Mouse (Mus musculus): ENCODE data around the gene Qser1. TPM values are rescaled to one million over a fixed set of nuclear protein-coding genes. Genes with fewer than 3 reads are reported as not detected.

The Qser1 gene
- polyA plus RNA-seq, 1 experiment = 7.9 TPM

- DNase-seq = no peak
- H3K27me3 ChIP-seq (ENCODE audit: control insufficient read depth, insufficient read depth, low read length) = no peaks in the 10 kb centered on the region
- 83% methylated on average over 3 of the region's 3 CpGs for WGBS
Observed at GRCm38 (mm10) chr2:104722021-104722420, 94.5 kb downstream of the Qser1 start.

GRCm38 (mm10) chr2:104717827-104718226 lies 98.7 kb downstream of the Qser1 start:
- H3K27ac ChIP-seq (ENCODE audit: insufficient read depth, low read length) = no peak overlapping the region
- DNase-seq = no peak
- no peak overlapping the region for H3K4me3 ChIP-seq (replicated peaks; ENCODE audit: insufficient read depth, low read depth, low read length)
- peaks cover 8% of the 10 kb centered on the region for H3K4me1 ChIP-seq (ENCODE audit: control insufficient read depth, insufficient read depth, low read length)
- 93% methylated on average over 4 of the region's 4 CpGs for WGBS
- no peak for TF ChIP-seq CTCF (IDR thresholded peaks at IDR 0.05; ENCODE audit: borderline replicate concordance, insufficient read depth, low read depth, low read length)
- TF ChIP-seq POLR2A (IDR thresholded peaks at IDR 0.05; ENCODE audit: borderline replicate concordance, insufficient read depth, low read length) = no peak
- no peaks in the 10 kb centered on the region for H3K27me3 ChIP-seq (ENCODE audit: control insufficient read depth, insufficient read depth, low read length)

More at GRCm38 (mm10) chr2:104722021-104722420, 94.5 kb downstream of the Qser1 start:
- TF ChIP-seq POLR2A (IDR thresholded peaks at IDR 0.05; ENCODE audit: borderline replicate concordance, insufficient read depth, low read length) (no peak), CTCF (IDR thresholded peaks at IDR 0.05; ENCODE audit: borderline replicate concordance, insufficient read depth, low read depth, low read length) (no peak)
- H3K27ac ChIP-seq (ENCODE audit: insufficient read depth, low read length) = no peak overlapping the region
- H3K4me3 ChIP-seq (replicated peaks; ENCODE audit: insufficient read depth, low read depth, low read length) = no peak overlapping the region
- H3K4me1 ChIP-seq (ENCODE audit: control insufficient read depth, insufficient read depth, low read length) = no peaks in the 10 kb centered on the region

DNA sequence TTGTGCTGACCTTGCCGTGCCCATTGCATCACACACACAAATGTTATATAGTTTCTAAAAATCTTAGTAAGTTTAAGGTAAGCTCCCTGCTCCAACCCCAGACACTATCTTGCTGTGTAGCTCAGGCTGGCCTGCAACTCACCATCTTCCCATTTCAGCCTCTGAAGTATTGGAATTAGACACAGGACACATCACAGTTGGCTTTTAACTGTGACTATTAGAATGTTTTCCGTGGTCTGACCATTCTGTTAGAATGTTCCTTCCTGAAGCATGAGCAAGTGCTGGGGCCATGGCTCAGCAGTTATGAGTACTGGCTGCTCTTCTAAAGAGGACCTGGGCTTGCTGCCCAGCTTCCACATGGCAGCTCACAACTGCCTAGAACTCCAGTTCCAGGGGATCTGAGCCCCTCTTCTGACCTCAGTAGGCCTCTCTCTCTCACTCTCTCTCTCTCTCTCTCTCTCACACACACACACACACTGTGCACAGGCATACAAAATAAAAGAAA lies 99.3 kb downstream of the Qser1 start:
- H3K27ac ChIP-seq (ENCODE audit: insufficient read depth, low read length) = no peak overlapping the region
- no peak for DNase-seq
- 58% methylated on average over 2 of the region's 2 CpGs for WGBS
- H3K27me3 ChIP-seq (ENCODE audit: control insufficient read depth, insufficient read depth, low read length) = no peaks in the 10 kb centered on the region
- H3K4me1 ChIP-seq (ENCODE audit: control insufficient read depth, insufficient read depth, low read length) = peaks cover 8% of the 10 kb centered on the region
- TF ChIP-seq POLR2A (IDR thresholded peaks at IDR 0.05; ENCODE audit: borderline replicate concordance, insufficient read depth, low read length) (no peak), CTCF (IDR thresholded peaks at IDR 0.05; ENCODE audit: borderline replicate concordance, insufficient read depth, low read depth, low read length) (no peak)
- no peak overlapping the region for H3K4me3 ChIP-seq (replicated peaks; ENCODE audit: insufficient read depth, low read depth, low read length)

DNA sequence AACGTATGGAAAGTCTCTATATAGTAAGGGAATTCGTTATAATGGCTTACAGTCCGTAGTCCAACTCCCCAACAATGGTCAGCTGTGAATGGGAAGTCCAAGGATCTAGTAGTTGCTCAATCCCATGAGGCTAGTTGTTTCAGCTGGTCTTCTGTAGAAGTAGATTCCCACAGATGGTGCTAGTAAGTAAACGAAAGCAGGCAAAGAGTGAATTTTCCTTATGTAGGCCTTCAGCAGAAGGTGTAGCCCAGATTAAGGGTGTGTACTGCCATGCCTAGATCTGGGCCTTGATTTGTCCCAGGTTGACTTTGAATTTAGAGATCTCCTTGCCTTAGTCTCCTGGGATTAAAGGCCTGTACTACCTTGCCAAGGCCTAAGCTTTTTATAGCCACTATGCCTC lies 100.3 kb downstream of the Qser1 start, which contains the start of gene Pin1rt1:
TSS of gene Pin1rt1 (minus strand) at position 101 of the 400 bp plus-strand sequence.
- no peaks in the 10 kb centered on the region for H3K27me3 ChIP-seq (ENCODE audit: control insufficient read depth, insufficient read depth, low read length)
- DNase-seq = no peak
- peaks cover 8% of the 10 kb centered on the region for H3K4me1 ChIP-seq (ENCODE audit: control insufficient read depth, insufficient read depth, low read length)
- no peak within 1 kb of the TSS for H3K27ac ChIP-seq (ENCODE audit: insufficient read depth, low read length)
- WGBS = 94% methylated on average over 4 of the region's 4 CpGs
- TF ChIP-seq CTCF (IDR thresholded peaks at IDR 0.05; ENCODE audit: borderline replicate concordance, insufficient read depth, low read depth, low read length) (no peak), POLR2A (IDR thresholded peaks at IDR 0.05; ENCODE audit: borderline replicate concordance, insufficient read depth, low read length) (no peak)
- H3K4me3 ChIP-seq (replicated peaks; ENCODE audit: insufficient read depth, low read depth, low read length) = no peak within 1 kb of the TSS

- WGBS = 10% methylated on average over 15 of the region's 15 CpGs
- H3K4me3 ChIP-seq (replicated peaks; ENCODE audit: insufficient read depth, low read depth, low read length) = peak overlapping the region; percentile 7
- peak overlapping the region; percentile 75 for H3K27ac ChIP-seq (ENCODE audit: insufficient read depth, low read length)
- peak; percentile 70 to 75 for DNase-seq
- peaks cover 8% of the 10 kb centered on the region for H3K4me1 ChIP-seq (ENCODE audit: control insufficient read depth, insufficient read depth, low read length)
- TF ChIP-seq POLR2A (IDR thresholded peaks at IDR 0.05; ENCODE audit: borderline replicate concordance, insufficient read depth, low read length) = no peak
- TF ChIP-seq CTCF (IDR thresholded peaks at IDR 0.05; ENCODE audit: borderline replicate concordance, insufficient read depth, low read depth, low read length) = no peak
- no peaks in the 10 kb centered on the region for H3K27me3 ChIP-seq (ENCODE audit: control insufficient read depth, insufficient read depth, low read length)
Observed at GRCm38 (mm10) chr2:104714254-104714691, 102.3 kb downstream of the Qser1 start.

DNA sequence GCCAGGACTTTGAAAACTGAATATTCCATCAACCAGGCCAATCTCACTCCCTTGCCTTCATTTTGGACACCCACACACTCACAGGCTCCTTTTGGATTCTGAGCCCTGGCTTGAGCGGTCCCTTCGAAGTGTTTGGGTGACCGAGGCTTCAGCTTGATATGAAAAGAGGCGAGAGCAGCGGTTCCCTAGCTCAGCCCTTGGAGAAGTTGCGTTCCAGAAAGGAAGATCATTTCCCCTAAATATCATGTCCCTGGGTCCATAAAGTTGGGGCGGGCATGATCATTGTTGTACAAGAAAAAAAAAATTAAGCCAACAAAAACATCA lies 104.1 kb downstream of the Qser1 start:
- H3K4me3 ChIP-seq (replicated peaks; ENCODE audit: insufficient read depth, low read depth, low read length) = peak overlapping the region; percentile 73
- no peaks in the 10 kb centered on the region for H3K27me3 ChIP-seq (ENCODE audit: control insufficient read depth, insufficient read depth, low read length)
- DNase-seq = no peak
- 3% methylated on average over 7 of the region's 7 CpGs for WGBS
- H3K27ac ChIP-seq (ENCODE audit: insufficient read depth, low read length) = peak overlapping the region; percentile 98
- no peak for TF ChIP-seq POLR2A (IDR thresholded peaks at IDR 0.05; ENCODE audit: borderline replicate concordance, insufficient read depth, low read length)
- no peak for TF ChIP-seq CTCF (IDR thresholded peaks at IDR 0.05; ENCODE audit: borderline replicate concordance, insufficient read depth, low read depth, low read length)
- H3K4me1 ChIP-seq (ENCODE audit: control insufficient read depth, insufficient read depth, low read length) = peaks cover 8% of the 10 kb centered on the region

DNA sequence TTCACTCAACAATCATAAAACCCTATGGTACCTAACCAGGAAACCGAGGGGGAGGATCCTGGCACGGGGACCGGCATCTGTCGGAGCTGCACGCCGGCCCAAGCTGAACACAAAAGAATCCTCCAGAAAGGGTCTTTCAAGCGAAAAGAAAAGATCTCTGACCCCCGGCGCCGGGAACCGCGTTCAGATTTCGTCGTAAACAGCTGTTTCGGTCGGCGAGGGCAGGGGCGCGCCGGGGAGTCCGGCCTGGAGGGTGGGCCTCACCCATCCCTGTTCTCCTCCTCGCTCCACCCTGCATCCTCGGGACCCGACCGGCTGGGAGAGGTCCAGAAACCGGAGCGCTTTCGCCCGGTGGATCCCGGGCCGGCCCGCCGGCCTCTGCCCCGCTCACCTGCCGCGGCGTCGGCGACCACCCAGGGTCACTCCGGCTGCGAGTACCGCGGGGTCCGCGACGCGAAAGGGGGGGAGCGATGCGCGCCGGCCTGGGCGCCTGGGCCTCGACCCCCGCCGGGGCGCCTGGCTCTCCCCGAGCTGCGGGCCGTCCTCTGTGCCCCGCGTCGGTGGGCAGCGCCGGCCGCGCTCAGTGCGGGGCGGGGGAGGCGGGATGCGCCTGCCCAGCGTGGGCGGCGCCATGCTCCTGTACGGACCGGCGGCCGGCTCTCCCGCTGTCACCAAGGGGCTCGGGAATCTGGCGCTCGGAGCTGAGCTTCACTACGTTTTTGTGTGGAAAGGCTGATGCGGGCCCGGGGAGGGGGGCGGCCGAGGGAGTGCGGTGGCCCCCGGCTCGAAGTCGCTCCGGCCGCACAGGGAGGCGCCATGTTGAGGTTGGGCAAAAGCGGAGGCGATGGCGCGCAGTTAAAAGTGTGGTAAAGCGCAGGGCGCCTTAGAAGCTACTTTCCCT lies 104.7 kb downstream of the Qser1 start, which contains the start of gene Tcp11l1:
TSS of gene Tcp11l1 (minus strand) at position 585 of the 901 bp plus-strand sequence.
- peak; percentile 74 to 84 for DNase-seq
- under 1% methylated on average over 97 of the region's 99 CpGs for WGBS
- peak; percentile 58; the same call in 1 of the 2 replicates for TF ChIP-seq POLR2A (IDR thresholded peaks at IDR 0.05; ENCODE audit: borderline replicate concordance, insufficient read depth, low read length)
- TF ChIP-seq CTCF (IDR thresholded peaks at IDR 0.05; ENCODE audit: borderline replicate concordance, insufficient read depth, low read depth, low read length) = no peak

More for the DNA sequence above, 104.7 kb downstream of the Qser1 start, which contains the start of gene Tcp11l1:
- Histone ChIP-seq H3K4me1 (ENCODE audit: control insufficient read depth, insufficient read depth, low read length) (peaks cover 8% of the 10 kb centered on the region), H3K27ac (ENCODE audit: insufficient read depth, low read length) (peak within 1 kb of the TSS; percentile 98), H3K27me3 (ENCODE audit: control insufficient read depth, insufficient read depth, low read length) (no peaks in the 10 kb centered on the region), H3K4me3 (replicated peaks; ENCODE audit: insufficient read depth, low read depth, low read length) (peak within 1 kb of the TSS; percentile 73)

All from cerebellum, adult 2 months (tissue).